Mouse (Mus musculus) limb, embryonic 10.5 days (tissue): ENCODE results near the gene Ttyh2. TPM values are rescaled to one million over a fixed set of nuclear protein-coding genes. Genes with fewer than 3 reads are reported as not detected.

Experiments
- DNase-seq: peaks from one replicate; pipeline ENCODE4 v3.0.0-alpha.2; 2017; ENCODE audit warnings: low spot score
- H3K27ac ChIP-seq: fragments of 300-500 bp; sonication (generic); 2 replicates; pipeline ENCODE4 v1.5.1; 2016; ENCODE audit warnings: mild to moderate bottlenecking
- H3K27me3 ChIP-seq: fragments of 300-500 bp; sonication (generic); 2 replicates; pipeline ENCODE4 v1.6.1; 2016; ENCODE audit warnings: low read depth, mild to moderate bottlenecking; ENCODE audit not compliant: poor library complexity, severe bottlenecking
- H3K36me3 ChIP-seq: fragments of 300-500 bp; sonication (generic); 2 replicates; pipeline ENCODE4 v1.6.1; 2016; ENCODE audit warnings: mild to moderate bottlenecking, moderate library complexity
- H3K4me1 ChIP-seq: fragments of 300-500 bp; sonication (generic); 2 replicates; pipeline ENCODE4 v1.6.1; 2016
- H3K4me3 ChIP-seq: fragments of 300-500 bp; sonication (generic); 2 replicates; pipeline ENCODE4 v1.5.1; 2016; ENCODE audit warnings: mild to moderate bottlenecking, moderate library complexity
- H3K9me3 ChIP-seq: fragments of 300-500 bp; sonication (generic); replicated peaks from 2 replicates; pipeline ENCODE4 v1.6.1; 2016; ENCODE audit warnings: mild to moderate bottlenecking
- WGBS: fragments of 180-500 bp; shearing (Covaris S2); methylation state at CpG from one replicate; pipeline ENCODE4 v1.1.7; 2016; 5-methylcytosine and 5-hydroxymethylcytosine counted together
- polyA plus RNA-seq: library from polyadenylated mRNA; unstranded; fragments of >200 nt; fragmentation: Nextera tagmentation; extraction: Ambion mirVana; gene quantifications from 2 replicates; pipeline ENCODE4 v1.2.1, GENCODE M21; 2016

Ttyh2 gene
- polyA plus RNA-seq, 1 experiment from 2014 or later = 9.2 TPM

DNA sequence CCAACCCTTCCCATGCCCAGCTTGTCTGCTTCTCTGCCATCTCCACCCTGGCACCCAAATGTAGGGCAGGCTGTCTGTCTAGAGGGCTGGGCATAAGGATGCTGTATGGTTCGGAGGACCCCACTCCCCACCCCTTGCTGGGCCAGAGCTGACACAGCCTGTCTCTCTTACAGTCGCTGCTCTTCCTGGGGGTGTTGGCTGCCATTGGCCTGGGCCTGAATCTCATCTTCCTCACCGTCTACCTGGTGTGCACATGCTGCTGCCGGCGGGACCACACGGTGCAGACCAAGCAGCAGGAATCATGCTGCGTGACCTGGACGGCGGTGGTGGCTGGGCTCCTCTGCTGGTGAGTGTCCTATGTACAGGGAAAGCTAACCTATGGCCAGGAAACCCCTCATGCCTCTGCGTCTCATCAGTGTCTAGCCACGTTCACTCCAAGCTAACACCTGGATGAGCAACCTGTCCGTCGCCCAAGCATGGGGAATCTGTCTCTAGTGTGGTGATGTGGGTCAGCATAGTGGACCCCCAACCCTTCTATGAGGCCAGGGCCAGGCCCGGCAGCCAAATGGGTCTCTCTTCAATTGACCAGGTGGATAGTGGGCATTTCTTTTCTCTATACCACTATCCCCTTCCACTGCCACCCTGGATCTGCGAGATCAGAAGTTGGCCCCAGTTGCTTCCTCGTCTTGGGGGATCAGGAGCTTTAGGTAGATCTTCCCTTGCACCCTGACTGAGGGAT lies 11.2 kb downstream of the Ttyh2 start:
- 88% methylated on average over 16 of the region's 16 CpGs for WGBS
- Histone ChIP-seq H3K4me3 (no peak overlapping the region), H3K27ac (peak overlapping the region; percentile 47; the same call in 1 of the 2 replicates), H3K4me1 (peaks cover 33% of the 10 kb centered on the region), H3K27me3 (no peaks in the 10 kb centered on the region), H3K36me3 (peaks cover 9% of the 10 kb centered on the region; the same call in 1 of the 2 replicates), H3K9me3 (no peaks in the 10 kb centered on the region)
- no peak for DNase-seq

DNA sequence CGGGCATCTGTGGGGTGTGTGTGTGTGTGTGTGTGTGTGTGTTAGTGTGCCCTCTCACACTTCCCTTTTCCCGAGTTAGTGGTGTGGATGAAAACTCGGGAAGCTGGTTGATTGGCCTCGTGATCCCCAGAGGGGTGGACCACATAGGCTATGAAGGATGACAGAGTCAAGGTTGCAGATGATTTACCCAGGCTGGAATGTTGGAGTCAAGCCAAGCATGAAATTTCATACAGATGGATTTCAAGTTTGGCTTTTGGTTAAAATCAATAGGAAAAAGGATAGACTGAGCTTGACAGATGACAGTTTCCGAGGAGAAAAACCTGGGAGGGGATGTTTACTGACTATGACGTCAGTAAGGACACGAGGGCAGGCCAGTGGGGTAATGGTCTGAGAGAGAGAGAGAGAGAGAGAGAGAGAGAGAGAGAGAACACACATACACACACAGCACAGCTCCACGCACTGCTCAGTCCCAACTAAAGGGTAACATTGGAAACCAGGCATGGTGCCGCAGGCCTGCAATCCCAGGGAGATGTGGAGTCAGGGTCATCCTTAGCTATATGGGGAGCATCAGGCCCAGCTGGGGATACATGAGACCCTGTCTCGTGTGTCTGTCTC lies 12.4 kb downstream of the Ttyh2 start:
- Histone ChIP-seq H3K9me3 (no peaks in the 10 kb centered on the region), H3K27me3 (no peaks in the 10 kb centered on the region), H3K27ac (0 out of 2 replicates have a peak overlapping the region, but pooled peaks have one; percentile 6), H3K36me3 (peaks cover 9% of the 10 kb centered on the region; the same call in 1 of the 2 replicates), H3K4me3 (no peak overlapping the region), H3K4me1 (peaks cover 30% of the 10 kb centered on the region)
- 68% methylated on average over 10 of the region's 10 CpGs for WGBS
- DNase-seq = no peak

DNA sequence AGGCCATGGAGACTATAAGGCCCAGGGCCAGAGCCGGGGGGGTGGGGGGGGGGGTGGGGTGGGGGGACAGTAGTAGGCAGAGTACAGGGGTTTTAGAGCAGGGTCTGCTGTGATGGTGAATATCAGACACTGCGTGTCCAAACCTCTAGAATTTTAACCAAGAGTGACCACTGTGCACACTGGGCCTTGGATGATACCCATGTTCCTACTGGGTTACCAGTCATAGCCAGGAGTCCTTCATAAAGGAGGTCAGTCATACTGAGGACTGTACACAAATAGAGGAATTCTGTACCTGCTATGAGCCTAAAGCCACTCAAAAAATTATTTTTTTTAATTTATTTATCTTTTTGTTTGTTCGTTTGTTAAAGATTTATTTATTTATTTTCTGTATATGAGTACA lies 13.5 kb downstream of the Ttyh2 start:
- H3K4me1 ChIP-seq = peaks cover 29% of the 10 kb centered on the region
- 85% methylated on average over 3 of the region's 3 CpGs for WGBS
- H3K4me3 ChIP-seq = no peak overlapping the region
- H3K9me3 ChIP-seq = no peaks in the 10 kb centered on the region
- no peak for DNase-seq
- peaks cover 9% of the 10 kb centered on the region; the same call in 1 of the 2 replicates for H3K36me3 ChIP-seq
- H3K27me3 ChIP-seq = no peaks in the 10 kb centered on the region
- H3K27ac ChIP-seq = no peak overlapping the region

DNA sequence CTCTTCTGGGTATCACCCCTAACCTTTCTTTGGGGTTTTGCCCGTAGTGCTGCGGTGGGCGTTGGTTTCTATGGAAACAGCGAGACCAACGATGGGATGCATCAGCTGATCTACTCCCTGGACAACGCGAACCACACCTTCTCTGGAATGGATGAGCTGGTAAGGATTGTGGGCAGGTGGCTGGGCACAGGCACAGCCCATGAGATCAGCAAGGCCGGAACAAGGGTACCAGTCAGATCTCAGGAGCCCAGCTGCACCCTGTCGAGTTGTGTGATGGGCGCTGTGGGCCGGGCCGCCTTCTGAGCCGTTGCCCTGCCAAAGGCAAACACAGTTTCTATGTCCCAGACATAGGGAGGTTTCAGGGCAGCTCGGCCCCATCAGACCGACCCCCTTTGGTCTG lies 15.0 kb downstream of the Ttyh2 start:
- 95% methylated on average over 15 of the region's 15 CpGs for WGBS
- H3K27me3 ChIP-seq = no peaks in the 10 kb centered on the region
- peaks cover 9% of the 10 kb centered on the region; the same call in 1 of the 2 replicates for H3K36me3 ChIP-seq
- no peak overlapping the region for H3K4me3 ChIP-seq
- no peaks in the 10 kb centered on the region for H3K9me3 ChIP-seq
- H3K27ac ChIP-seq = no peak overlapping the region
- peaks cover 14% of the 10 kb centered on the region for H3K4me1 ChIP-seq
- no peak for DNase-seq

DNA sequence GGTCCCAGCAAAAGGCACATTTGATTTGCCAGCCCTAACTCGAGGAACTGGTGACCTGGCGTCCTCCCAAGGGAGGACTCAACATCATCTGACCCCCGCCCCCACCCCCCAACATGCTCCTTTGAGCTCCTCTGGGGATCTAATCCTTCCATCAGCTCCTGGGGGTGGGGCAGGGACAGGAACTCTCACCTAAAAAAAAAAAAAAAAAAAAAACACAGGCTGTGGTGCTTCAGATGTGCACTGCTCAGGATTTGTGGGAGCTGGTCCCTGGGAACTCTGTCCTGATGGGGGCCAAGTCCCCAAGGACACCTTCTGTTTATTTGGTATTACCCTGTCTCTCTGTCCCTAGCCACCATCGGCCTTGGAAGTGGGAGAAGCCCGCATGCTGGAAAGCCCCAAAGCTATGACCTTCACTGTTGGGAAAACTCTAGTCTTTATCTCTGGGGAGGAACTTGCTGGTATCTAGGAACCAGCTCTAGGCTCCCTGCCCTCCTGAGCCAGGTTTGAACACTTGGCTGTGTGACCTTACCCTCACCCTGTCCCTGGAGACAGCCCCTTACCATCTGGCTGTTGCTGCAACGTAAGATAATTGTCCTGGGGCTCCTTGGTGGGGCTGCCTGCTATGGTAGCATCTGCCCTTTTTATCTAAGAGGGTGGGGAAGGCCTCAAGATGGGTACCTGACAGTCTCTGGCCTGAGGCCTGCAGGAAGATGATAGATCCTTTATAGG lies 16.4 kb downstream of the Ttyh2 start:
- Histone ChIP-seq H3K4me3 (no peak overlapping the region), H3K27ac (no peak overlapping the region), H3K27me3 (no peaks in the 10 kb centered on the region), H3K9me3 (no peaks in the 10 kb centered on the region), H3K4me1 (0 out of 2 replicates have a peak, but pooled peaks cover 7% of the 10 kb centered on the region), H3K36me3 (peaks cover 12% of the 10 kb centered on the region)
- 50% methylated on average over 6 of the region's 6 CpGs for WGBS
- no peak for DNase-seq

DNA sequence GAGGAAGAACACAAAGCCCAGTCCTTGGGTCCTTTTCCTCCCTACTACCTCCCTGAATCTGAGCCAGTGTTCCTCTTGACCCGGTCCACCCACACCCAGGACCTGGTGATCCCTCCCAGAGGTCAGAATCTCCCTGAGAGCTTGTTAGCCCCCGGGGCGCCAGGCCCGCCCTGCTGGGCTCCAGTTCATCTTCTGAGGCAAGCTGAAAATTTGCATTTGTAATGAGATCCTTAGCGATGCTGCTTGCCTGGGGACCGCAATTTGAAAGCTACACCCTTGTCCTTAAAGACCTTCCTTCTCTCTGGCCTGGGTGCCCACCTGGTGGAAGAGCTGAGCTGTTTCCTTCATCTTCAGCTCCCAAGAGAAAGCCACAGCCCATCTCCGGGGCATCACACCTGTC lies 17.4 kb downstream of the Ttyh2 start:
- DNase-seq = no peak
- H3K4me1 ChIP-seq = 0 out of 2 replicates have a peak, but pooled peaks cover 4% of the 10 kb centered on the region
- WGBS = 40% methylated on average over 7 of the region's 7 CpGs
- H3K9me3 ChIP-seq = no peaks in the 10 kb centered on the region
- H3K27me3 ChIP-seq = no peaks in the 10 kb centered on the region
- H3K36me3 ChIP-seq = peaks cover 17% of the 10 kb centered on the region
- no peak overlapping the region for H3K4me3 ChIP-seq
- H3K27ac ChIP-seq = no peak overlapping the region

DNA sequence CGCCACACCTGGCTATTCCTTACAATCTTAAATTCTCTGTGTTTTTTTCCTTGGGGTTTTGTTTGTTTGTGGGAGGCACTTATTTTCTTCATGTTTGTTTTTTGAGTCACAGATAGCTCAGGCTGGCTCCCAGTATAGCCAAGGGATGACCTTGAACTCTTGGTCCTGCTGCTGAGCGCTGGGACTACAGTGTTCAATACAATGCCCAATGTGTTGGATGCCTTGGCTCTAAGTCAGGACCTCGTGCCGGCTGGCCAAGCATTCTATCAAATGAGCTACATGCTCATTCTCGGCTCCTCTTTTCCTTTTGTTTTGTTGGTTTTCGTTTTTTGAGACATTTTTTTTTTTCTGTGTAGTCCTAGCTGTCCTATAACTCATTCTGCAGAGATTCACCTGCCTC lies 18.2 kb downstream of the Ttyh2 start:
- Histone ChIP-seq H3K27ac (no peak overlapping the region), H3K9me3 (no peaks in the 10 kb centered on the region), H3K36me3 (peaks cover 17% of the 10 kb centered on the region), H3K27me3 (no peaks in the 10 kb centered on the region), H3K4me3 (no peak overlapping the region), H3K4me1 (no peaks in the 10 kb centered on the region)
- WGBS = 93% methylated on average over 6 of the region's 6 CpGs
- DNase-seq = no peak

DNA sequence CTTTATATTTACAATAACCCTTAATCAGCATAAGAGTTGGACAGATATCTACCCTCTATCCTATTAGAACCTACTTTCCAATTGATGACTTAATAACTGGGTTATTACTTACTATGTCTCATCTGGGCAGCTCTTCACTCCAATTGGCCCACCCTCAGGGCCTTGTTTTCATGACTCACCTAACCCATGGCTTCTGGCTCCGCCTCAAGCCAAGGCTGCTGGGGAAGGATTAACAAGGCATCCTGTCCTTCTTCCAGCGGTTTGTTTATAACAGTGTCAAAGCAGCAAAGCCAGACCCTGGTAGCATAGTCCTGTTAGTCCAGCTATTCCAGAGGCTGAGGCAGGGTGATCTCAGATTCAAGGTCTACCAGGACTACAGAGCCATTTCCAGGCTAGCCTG lies 19.2 kb downstream of the Ttyh2 start:
- H3K9me3 ChIP-seq = no peaks in the 10 kb centered on the region
- H3K27me3 ChIP-seq = no peaks in the 10 kb centered on the region
- no peaks in the 10 kb centered on the region for H3K4me1 ChIP-seq
- WGBS = 86% methylated on average over 2 of the region's 2 CpGs
- peaks cover 17% of the 10 kb centered on the region for H3K36me3 ChIP-seq
- no peak overlapping the region for H3K4me3 ChIP-seq
- no peak overlapping the region for H3K27ac ChIP-seq
- DNase-seq = no peak

DNA sequence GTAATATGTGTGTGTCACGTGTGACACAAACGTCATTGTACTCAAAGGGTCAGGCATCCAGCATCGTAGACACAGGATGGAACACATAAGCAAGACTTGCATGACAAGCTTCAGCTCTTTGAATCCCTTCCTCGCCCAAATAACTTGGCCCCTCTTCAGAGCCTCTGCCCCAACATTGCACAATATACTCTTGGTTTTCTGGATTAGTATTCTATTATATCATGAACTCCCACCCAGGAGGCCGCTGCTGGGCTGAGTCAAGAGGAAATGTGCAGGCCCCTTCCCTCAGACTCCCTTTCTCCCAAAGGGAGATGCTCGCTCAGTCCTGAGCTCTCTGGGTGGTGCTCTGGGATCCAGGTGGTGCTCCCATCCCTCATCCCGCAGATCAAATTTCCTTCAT lies 23.3 kb downstream of the Ttyh2 start:
- Histone ChIP-seq H3K36me3 (peaks cover 8% of the 10 kb centered on the region; the same call in 1 of the 2 replicates), H3K27me3 (no peaks in the 10 kb centered on the region), H3K4me3 (no peak overlapping the region), H3K9me3 (no peaks in the 10 kb centered on the region), H3K4me1 (no peaks in the 10 kb centered on the region), H3K27ac (no peak overlapping the region)
- DNase-seq = no peak
- WGBS = 95% methylated on average over 7 of the region's 7 CpGs

DNA sequence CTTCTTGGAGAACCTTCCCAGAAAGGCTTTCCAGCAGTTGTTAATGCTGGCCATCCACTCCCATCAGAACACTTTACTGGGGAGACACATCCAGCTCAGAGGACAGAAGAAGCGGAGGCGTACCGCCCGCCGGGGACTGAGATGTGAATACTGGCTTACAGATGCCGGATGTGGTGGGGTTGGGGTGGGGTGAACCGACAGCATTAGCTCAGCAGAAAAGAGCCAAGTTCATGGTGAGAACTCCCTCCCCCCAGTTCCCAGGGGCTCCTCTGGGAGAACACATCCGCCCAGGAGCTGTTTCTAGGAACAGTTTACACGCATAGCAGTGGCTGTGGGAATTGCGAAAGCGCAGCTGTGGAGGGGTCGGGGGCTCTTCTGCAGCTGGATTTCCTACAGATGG lies 24.3 kb downstream of the Ttyh2 start:
- no peak for DNase-seq
- Histone ChIP-seq H3K27me3 (no peaks in the 10 kb centered on the region), H3K4me1 (0 out of 2 replicates have a peak, but pooled peaks cover 6% of the 10 kb centered on the region), H3K36me3 (peaks cover 8% of the 10 kb centered on the region; the same call in 1 of the 2 replicates), H3K9me3 (no peaks in the 10 kb centered on the region), H3K4me3 (no peak overlapping the region), H3K27ac (no peak overlapping the region)
- 89% methylated on average over 12 of the region's 12 CpGs for WGBS

DNA sequence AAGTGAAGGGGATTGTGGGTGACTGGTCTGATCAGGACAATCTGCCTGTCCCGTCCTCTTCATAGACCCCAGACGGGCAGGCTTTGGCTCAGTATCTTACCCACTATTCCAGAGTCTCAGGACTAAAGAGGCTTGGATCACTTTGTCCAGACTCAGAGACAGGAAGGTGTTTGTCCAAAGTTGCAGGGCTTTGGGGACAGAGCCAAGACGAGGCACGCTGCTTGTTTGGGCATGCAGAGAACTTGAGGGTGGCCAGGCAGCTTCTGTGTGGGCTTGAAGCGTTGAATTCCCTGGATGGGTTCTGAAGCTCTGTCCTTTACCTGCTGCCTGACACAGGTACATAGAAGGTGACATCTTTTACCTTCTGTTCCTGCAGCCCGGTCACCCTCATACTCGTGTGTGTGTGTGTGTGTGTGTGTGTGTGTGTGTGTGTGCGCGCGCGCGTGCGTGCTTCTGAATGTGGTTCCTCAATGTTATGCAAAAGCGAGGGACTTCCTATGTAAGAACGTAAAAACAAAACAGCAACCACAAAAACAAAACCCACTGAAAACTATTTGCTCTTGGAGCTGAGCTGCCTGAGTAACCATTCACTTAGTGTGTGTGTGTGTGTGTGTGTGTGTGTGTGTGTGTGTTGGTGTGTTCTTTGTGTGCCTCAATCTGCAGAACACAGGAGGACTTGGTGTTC lies 27.2 kb downstream of the Ttyh2 start:
- Histone ChIP-seq H3K4me1 (0 out of 2 replicates have a peak, but pooled peaks cover 6% of the 10 kb centered on the region), H3K9me3 (no peaks in the 10 kb centered on the region), H3K27ac (0 out of 2 replicates have a peak overlapping the region, but pooled peaks have one; percentile 6), H3K36me3 (no peaks in the 10 kb centered on the region), H3K4me3 (no peak overlapping the region), H3K27me3 (no peaks in the 10 kb centered on the region)
- DNase-seq = no peak
- WGBS = 90% methylated on average over 15 of the region's 15 CpGs

DNA sequence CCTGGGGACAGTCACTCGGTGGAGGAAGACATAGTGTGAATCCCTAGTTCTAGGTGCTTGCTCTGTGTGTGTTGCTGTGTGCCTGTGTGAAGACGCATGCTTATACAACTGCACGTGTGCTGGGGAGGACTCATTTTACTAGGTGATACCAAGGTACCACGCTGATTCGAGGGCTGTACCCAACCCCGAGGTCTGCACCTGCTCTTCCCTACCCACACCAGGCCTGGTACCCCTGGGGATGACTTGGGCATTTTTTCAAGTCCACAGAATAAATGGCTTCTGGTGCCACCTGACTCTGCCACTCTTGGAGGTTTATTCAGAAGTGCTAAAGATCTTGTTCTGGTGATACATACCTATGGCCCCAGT lies 27.7 kb downstream of the Ttyh2 start:
- 0 out of 2 replicates have a peak, but pooled peaks cover 3% of the 10 kb centered on the region for H3K36me3 ChIP-seq
- no peak overlapping the region for H3K4me3 ChIP-seq
- WGBS = 92% methylated on average over 6 of the region's 6 CpGs
- DNase-seq = no peak
- H3K4me1 ChIP-seq = 0 out of 2 replicates have a peak, but pooled peaks cover 6% of the 10 kb centered on the region
- no peaks in the 10 kb centered on the region for H3K27me3 ChIP-seq
- no peaks in the 10 kb centered on the region for H3K9me3 ChIP-seq
- H3K27ac ChIP-seq = no peak overlapping the region
